Mouse (Mus musculus): ENCODE results near the gene Col18a1.

The Col18a1 gene

DNA sequence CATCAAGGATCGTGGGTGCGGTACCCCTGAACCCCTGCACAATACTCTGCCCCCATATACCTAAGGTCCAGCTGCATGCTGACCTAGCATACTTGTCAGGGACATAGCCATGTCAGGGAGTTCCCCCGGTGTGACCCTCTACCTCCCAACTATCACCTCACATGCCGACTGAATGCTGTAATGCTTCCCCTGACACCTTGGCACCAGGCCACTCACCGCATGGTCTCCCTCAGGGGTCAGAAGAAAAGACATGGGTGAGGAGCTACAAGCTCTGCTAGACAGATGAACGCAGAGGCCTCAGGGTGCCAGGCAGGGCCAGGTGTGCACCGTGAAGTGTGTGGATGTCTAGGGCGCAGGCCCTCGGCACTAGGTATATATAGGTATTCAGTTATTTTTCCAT, 56.3 kb downstream of the Col18a1 start:
- no peak for DNase-seq (ENCODE audit: low spot score)

DNA sequence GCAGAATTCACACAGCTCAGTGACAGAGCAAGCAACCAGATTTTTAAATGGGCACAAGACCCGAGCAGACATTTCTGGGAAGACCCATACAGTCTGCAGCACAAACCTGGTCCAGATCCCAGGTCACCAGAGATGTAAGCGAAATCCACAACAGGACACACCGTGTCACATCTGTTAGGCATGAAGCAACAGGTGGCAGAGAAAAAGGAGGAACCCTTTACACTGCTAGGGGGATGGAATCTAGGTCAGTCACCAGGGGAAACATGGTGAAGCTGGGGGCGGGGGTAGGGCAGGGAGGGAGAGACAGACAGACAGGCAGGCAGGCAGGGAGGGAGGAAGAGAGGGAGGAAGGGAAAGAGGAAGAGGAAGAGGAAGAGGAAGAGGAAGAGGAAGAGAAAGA, 58.2 kb downstream of the Col18a1 start:
- DNase-seq (ENCODE audit: low spot score), result no peak

DNA sequence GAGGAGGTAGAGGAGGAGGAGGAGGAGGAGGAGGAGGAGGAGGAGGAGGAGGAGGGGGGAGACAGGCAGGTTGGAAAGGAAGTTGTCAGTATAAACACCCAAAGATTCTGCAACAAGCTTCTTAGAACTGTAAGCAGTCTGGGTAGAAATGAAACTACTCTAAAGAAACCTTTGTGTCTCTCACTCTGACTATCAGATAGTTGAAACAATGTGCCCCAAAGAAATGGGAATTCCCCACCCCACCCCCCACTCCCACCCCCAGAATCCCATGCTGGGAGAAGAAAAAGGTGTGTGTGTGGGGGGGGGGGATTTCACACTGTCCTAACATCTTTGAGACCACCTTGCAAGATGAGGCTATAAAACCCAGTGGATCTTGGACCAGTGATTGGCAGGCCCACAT, 62.0 kb downstream of the Col18a1 start:
- DNase-seq (ENCODE audit: low spot score), result no peak

DNA sequence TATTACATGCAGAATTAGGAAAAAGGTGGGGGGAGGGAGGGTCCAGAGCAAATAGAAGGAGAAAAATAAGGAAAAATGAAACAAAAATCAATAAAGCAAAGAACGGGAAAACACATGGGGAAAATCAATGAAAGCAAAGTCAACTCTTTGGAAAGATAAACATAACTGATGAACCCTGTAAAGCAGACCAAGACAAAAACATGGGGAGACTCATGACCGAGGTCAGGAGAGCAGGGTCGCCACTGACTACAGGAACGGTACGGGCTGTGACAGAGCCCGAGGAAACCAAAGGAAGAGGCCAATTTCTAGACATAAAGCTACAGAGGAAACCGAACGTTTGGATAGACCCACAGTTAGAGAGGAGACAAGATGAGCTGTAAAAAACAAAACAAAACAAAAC, 62.7 kb downstream of the Col18a1 start:
- no peak for DNase-seq (ENCODE audit: low spot score)

DNA sequence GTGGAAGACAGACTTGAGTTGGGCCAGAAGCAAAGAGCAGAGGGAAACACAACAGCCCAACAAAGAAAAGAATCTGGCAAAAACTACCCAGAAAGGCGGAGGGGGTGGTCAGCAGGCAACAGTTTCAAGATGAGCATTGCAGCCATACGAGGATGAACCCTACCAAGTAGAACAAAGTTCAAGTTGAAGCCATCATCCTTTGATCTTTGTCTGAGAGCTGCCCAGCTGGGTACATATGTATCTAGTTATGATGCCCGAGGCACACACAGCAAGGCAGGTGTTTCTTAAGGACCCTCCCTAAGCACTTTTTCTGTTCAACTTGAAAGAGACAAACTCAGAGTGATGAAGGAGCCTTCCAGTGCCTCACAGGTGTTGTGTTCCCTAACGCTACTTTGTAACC, 66.6 kb downstream of the Col18a1 start:
- no peak for DNase-seq (ENCODE audit: low spot score)

DNA sequence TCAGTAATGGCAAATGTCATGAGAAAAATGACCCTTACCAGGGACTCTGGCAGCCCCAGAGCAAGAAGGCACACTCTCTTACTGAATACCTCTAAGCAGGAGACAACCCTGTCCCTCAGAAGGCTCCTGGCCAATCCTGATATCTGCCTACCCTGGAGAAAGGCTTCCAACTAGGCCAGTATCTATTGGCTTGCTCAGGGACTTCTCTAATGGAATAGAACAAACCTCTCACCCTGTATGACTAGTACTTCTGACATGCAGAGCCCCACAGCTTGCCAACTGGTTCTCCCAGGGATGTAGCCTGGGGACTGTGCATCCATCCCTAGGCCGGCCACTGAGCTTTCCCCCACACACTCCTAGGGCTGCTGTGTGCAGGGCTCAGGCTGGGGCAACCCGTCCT, 67.7 kb downstream of the Col18a1 start:
- DNase-seq (ENCODE audit: low spot score), result no peak

DNA sequence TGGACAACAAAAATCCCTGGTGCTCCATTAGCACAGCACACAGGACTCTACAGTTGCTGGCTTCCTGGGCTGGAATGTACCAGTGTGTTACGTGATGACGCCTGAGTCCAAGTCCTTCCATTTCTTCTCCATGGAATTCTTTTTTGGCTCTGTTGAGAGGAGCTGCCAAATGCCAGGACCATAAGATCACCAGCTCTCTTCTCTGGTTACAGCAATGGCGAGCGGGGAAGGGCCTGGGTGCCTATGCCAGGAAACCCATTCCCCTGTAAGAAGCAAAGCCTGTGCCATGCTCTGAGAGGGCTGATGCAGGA, 68.5 kb downstream of the Col18a1 start:
- no peak for DNase-seq (ENCODE audit: low spot score)

DNA sequence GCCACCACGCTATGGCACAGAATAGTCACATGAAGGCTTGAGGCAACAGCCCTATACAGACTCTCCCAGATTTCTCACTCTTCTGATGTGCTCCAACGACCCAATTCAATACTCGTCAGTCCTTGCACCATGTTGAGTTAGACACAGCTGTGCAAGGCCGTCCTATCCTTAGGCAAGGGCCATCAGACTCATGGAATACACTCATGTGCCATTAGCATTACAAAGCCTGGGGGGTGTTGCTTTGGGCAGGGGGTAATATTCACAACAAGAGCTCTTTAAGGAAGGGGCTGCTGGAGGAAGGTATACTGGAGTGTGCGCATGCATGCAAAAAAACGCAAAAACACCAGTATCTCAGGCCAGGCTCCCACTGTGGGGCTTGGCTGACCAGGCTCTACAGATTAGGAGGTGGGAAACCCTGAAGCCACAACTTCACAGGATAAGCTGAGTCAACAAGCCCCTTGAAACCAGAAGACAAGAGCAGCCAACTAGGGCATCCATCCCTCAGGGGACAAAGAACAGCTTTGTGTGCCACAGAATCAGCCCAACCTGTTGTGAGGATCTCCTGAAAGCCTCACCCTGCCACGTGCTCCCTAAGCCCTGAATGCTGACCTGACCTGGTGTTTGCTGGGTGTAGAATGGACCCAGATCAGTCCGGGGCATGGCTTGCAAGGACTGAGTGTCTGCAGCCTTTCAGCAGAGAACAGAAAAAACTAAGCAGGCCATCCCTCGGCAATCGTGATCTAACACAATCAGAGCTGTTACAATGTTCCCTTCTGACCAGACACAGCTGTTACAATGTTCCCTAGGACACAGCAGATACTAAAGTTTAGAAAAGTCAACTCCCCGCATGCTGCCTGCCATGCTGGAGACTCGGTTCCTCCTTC, 69.1 kb downstream of the Col18a1 start:
- no peak for DNase-seq (ENCODE audit: low spot score)

DNA sequence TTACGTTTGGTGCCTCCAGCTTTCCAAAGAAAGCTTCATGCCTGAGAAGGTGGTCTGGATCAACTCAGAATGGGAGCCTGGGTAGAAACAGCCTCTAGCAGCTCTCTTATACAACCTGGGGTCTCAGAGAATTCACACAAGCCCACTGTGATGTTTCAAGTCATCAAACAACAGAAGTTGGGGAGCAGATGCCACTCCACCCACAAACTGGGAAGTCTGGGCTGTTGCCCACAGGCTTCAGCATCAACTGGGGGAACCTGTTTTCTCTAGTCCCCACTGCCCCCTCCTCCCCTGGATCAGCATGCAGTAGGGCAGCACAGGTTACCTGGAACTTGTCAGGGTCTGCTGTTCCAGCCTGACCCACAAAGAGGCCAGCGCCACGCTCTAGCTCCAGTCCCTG, 70.7 kb downstream of the Col18a1 start:
- peak; percentile 33 for DNase-seq (ENCODE audit: low spot score)

DNA sequence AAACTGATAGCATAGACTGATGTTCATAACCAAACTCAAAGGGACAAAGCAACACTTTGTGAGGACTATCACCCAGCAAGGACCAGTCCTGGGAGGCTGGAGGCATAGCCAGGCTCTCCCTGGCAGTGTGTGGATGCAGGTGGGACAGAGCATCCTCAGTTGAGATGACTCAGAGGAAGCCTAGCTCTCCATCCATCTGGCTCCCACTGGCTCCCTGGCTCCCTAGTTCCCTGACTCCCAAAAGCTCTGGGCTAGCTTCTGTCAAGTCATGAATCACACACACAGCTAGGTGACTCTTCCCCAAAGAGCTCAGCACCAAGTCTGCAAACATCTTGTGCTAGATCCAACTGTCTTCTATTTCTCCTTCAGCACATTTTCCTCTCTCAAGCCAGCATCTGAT, 72.5 kb downstream of the Col18a1 start:
- peak; percentile 31 for DNase-seq (ENCODE audit: low spot score)

DNA sequence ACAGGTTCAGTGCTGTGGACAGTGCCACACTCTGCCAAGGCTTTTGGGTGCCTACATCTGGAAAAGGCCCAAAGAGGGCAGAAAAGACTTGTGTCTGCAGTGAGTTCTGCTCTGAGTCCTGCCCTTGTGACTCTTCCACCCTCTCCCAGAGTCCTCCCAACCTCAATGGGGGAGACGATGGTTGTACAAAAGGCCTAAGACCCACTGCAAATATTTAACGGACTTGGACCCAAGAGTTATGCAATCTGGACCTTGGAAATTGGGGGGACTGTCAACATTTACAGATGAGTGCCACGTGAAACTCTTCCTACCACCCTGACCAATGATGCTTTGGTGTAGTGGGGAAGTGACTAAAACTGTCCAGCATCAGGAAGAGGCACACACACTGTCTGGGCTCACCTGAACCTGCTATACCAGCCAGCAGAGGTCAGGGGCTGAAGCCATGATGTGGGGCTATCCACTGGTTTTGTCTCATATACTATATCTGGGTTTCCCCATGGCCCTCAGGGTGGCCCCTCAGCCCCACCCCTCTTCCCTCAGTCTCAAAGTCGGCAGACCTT, 74.7 kb downstream of the Col18a1 start:
- no peak for DNase-seq (ENCODE audit: low spot score)

DNA sequence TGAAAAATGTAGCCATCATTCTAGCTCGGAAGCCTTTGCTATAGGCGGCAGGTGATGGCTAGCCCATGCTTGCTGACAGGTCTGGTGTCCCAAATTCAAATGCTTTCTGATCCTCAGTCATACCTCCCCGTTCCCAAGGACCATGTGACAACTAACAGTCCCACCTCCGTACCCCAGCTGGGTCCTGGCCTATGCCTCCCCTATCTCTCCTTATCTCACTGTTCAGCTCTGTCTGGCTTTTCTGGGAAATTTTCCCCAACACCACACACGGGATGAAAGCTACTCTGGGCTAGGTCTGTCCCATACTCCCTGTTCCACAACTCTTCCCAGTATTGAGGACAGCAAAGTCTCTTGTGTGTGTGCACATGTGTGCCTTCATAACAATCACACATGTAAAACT, 76.3 kb downstream of the Col18a1 start:
- no peak for DNase-seq (ENCODE audit: low spot score)

DNA sequence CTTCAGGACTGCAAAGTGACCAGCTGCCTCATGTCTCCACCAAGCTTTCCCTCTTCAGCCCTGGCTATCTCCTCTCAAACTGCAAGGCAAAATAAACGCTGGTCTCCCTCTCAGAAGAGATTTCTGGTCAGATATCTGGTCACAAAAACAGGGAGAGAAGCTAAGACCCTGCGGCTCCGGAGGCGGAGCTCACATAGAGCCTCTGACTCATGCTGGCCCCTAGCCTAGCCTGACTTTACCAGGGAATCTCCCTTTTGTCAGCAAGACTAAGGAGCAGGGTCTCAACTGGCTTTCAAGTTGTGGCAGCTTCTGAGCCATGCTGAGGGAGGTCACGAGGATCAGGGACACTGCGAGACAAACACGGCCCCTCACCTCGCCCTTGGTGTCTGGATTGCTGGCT, 77.0 kb downstream of the Col18a1 start:
- no peak for DNase-seq (ENCODE audit: low spot score)

DNA sequence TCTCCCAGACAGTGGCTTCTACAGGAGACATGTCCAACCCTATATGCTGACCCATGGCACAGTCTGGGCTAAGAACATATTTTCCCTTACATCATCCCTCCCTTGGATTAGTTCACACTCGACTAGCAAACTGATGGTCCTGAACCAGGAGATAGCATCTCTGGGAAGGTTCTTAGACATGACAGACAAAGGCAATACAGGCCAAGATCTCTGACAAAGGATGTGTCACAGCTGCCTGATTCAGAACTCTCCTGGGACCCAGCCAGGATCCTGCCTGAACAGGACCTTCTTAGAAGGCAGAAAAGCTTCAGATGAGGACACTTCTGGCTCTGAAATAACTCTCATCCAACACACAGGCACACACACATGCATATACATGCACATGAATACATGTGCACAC, 81.8 kb downstream of the Col18a1 start:
- DNase-seq (ENCODE audit: low spot score), result no peak

DNA sequence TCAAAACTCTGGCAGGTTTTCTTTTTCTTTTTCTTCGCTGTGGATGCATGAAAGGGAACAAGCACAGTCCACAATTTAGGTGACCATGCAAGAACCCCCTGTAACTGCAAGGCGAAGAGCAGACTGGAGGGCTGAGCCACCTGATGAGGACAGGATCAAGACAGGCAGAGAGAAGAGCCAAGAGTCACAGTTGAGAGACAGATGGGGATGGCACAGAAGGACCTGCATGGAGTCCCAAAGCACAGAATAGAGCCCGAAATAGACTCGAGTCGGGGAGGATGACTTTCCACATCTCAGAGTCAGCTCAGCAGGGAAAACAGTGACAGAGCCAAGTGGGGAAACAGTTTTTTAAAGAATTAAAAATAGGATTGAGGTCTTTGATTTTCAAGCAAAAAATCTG, 83.4 kb downstream of the Col18a1 start:
- DNase-seq (ENCODE audit: low spot score), result no peak

DNA sequence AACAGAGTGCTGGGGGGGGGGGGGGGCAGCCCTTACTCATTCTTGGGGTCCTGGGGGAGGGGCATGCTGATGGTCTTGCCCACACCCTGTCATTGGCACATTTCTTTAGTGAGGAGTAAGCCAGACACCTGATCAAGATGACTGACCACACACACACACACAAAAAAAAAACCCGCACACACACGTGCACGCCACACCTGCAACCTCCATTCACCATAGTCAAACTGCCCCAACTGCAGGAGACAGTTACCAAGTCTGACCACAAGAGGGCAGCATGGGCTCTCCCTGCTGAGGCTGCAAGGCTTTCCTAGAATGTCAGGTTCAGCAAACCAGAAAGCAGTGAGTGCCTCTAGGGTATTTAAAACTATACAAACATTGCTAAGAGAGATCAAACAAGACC, 83.9 kb downstream of the Col18a1 start:
- peak; percentile 78 for DNase-seq (ENCODE audit: low spot score)

DNA sequence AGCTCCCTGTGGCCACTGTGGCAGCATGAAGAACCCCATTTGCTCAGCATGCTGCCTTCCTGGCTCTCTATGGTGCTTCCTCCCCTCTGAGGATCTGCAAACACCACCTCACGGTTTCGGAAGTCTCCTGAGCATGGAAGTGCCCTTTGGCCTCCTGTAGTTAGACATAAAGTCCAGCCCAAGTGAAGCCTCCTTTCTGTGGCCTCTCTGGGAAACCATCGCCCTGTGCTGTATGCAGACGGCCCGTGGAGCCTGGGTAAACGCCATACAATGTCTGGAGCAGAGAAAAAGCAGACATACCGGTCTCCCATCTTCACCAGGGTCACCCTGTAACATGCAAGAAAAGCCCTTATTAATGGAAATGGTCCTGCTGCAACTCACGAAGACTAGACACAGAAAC, 87.4 kb downstream of the Col18a1 start:
- DNase-seq (ENCODE audit: low spot score), result no peak

DNA sequence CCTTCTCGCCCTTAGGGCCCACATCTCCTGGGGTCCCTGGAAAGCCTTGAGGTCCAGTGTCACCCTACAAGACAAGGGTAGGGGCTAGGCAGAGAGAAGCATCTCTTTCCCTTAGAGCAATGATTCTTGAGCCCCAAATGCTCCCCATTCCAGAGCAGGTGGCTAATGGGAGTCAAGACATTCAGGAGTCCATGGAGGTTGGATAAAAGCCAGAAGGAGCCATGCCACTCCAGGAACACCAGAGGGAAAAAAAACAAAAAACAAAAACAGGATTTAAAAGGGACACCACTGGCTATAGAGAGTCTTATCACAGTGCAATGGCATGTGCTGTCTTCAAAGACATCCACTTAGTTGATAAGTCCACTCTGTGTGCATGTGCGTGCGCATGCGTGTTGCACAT, 87.9 kb downstream of the Col18a1 start:
- no peak for DNase-seq (ENCODE audit: low spot score)

DNA sequence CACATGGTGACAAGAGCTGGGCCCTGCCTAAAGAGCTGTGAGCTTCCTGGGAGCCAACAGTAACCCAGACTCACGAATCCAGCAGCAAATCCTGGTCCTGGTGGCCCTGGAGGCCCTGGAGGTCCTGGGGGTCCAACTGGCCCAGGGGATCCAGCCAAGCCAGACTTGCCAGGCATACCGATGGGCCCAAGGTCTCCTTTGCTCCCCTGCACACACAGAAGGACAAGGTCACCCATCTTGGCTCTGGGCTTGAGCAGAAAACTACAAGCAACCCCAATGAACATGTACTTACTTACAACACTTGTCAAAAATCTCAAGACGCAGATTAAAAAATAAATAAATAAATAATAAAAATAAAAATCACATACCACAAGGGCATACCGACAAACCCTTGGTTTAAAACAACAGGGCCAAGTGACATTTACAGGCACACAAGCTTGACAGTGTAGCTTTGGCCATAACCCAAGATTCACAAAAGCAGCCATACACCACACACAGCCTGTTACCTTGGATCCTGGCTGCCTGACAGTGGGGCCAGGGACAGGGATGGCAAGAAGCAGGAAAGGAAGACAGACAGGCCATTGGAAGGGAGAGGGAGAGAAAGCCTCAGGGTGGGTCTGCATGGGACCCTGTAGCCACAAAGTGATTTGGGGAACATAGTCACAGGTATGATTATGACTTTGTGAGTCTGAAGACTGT, 91.9 kb downstream of the Col18a1 start:
- no peak for DNase-seq (ENCODE audit: low spot score)

DNA sequence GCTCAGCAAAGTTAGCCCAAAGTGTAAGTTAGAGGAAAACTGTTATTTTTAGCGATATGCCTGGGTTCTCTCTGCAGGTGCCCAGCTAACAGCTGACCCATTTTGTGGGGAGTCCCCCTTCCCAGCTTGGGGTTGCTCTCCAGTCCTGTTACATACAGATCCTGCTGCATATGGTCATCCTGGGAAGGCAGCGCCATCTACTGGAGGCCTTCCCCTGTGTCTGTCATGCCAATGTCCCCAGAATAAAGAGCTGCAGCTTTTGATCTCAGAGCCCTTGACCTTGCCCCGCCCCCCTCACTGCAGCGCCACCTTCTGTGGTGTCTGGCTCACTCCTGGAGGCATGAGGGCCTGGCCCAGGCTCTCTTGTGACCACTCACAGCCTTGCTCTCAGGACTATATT, 96.3 kb downstream of the Col18a1 start:
- peak; percentile 50 for DNase-seq (ENCODE audit: low spot score)

DNA sequence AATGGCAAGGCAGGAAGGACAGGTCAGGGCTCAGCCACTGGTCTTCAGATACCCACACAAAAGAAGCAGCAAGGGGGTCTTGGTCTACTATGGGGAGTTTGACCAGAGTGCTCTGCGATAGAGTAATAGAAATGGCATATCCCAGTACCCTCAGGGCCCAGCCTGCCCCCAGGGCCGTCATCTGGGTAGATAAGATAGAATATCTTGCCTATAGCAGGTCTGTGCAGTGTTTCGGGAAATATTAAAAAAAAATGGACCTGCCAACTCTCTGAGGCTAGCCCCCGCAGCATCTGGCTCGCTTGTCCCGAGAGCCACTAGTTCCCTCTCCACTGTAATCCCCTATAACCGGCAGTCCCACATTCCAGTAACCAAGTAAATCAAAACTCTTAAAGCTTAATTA, 97.9 kb downstream of the Col18a1 start:
- DNase-seq (ENCODE audit: low spot score), result no peak

DNA sequence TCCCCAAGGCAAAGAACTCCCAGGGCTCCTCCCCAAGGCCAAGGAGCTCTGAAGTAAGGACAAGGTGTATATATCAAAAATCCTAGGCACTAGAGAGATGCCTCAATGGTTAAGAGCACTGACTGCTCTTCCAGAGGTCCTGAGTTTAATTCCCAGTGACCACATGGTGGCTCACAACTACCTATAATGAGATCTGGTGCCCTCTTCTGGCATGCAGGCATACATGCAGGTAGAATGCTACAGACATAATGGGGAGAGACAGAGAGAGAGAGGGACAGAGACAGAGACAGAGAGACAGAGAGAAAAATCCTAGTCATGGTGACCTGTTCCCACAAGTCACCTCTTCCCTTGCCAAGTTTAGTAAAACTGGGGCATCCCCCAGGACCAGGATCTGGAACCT, 101.7 kb downstream of the Col18a1 start:
- DNase-seq (ENCODE audit: low spot score), result no peak

DNA sequence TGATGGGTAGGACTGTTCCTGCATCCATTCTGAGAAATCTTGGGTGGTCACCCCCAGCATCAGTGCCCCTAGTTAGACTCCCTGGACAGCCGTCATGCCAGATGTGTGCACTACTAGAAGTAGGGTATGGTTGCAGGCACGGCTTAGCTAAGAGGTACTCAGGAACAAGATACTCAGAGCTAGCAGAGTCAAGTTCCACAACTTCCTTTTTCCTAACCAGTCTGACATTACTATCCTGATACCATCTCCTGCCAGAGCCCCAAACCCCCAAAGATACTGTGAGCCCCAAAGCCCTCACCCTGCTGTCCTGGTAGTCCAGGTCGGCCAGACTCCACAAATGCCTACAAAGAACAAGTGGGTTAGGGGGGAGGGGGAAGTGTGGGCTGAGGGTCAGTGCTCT, 102.1 kb downstream of the Col18a1 start:
- DNase-seq (ENCODE audit: low spot score), result no peak

Measured in layer of hippocampus, adult 11-12 months (tissue).